Mouse (Mus musculus) megakaryocyte, embryonic 14.5 days (primary cell): ENCODE results near the gene Clip2. TPM values are rescaled to one million over a fixed set of nuclear protein-coding genes. Genes with fewer than 3 reads are reported as not detected.
A peak's percentile ranks its signal among the peaks of the same experiment; 100 is the strongest.
"Not testable (repeated sequence)": the region's sequence is repeated elsewhere in the genome, so short reads cannot be mapped to it uniquely, and the experiment has no call there.

Experiments used
- H3K27me3 ChIP-seq: replicated peaks from 2 replicates; pipeline ENCODE3; 2012; ENCODE audit warnings: inconsistent platforms
- H3K36me3 ChIP-seq: replicated peaks from 2 replicates; pipeline ENCODE3; 2012; ENCODE audit warnings: low read length, inconsistent platforms, mixed read lengths
- H3K4me1 ChIP-seq: 2 replicates; pipeline ENCODE4 v1.6.1; 2012; ENCODE audit warnings: inconsistent platforms
- H3K4me3 ChIP-seq: replicated peaks from 2 replicates; pipeline ENCODE3; 2012; ENCODE audit warnings: moderate library complexity, mild to moderate bottlenecking, inconsistent platforms
- H3K9me3 ChIP-seq: 2 replicates; pipeline ENCODE4 v1.6.1; 2012; ENCODE audit warnings: inconsistent platforms
- FLI1 ChIP-seq: IDR thresholded peaks from 2 replicates; pipeline ENCODE4 v1.6.1; 2012; ENCODE audit warnings: low read length, inconsistent platforms, mixed read lengths
- GATA1 ChIP-seq: IDR thresholded peaks from 3 replicates; pipeline ENCODE4 v1.6.1; 2012; ENCODE audit warnings: mixed read lengths, low read length, inconsistent platforms, borderline replicate concordance
- polyA plus RNA-seq: library from polyadenylated mRNA; stranded (reverse); fragments of >175 nt; gene quantifications from 2 replicates; pipeline ENCODE4 v1.2.3, GENCODE M21; 2012; ENCODE audit warnings: low replicate concordance; ENCODE audit not compliant: insufficient read depth

Gene Clip2
- polyA plus RNA-seq, 1 experiment: 32.0 TPM

DNA sequence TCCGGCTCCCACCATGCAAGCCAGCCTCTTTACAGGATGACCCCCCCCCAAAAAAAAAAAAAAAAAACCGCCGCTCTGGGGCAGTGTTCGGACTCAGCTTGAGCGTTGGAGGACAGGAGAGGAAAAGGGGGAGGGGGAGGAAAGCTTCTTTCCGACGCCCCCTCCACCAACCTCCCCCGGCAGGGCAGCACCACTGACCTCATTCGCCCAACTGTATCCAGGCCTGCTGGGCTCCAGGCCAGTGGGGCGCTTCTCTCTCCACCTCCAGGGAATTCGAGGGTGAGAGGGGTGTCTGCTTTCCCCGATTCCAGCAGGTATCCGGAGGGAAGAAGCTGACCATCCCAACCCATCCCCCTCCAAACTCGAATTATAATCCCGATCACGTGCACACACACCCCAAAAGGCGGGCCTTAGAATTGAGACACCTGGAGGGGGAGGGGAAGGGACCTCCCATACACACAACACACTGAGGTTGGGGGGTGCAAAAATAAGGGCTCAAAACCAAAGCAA lies 96.3 kb downstream of the Clip2 start:
- peak overlapping the region; percentile 93 for H3K4me3 ChIP-seq
- peaks cover 4% of the 10 kb centered on the region for H3K27me3 ChIP-seq
- peaks cover 7% of the 10 kb centered on the region for H3K36me3 ChIP-seq
- TF ChIP-seq FLI1 (no peak), GATA1 (no peak)
- peaks cover 10% of the 10 kb centered on the region for H3K9me3 ChIP-seq
- H3K4me1 ChIP-seq: peaks cover 32% of the 10 kb centered on the region

DNA sequence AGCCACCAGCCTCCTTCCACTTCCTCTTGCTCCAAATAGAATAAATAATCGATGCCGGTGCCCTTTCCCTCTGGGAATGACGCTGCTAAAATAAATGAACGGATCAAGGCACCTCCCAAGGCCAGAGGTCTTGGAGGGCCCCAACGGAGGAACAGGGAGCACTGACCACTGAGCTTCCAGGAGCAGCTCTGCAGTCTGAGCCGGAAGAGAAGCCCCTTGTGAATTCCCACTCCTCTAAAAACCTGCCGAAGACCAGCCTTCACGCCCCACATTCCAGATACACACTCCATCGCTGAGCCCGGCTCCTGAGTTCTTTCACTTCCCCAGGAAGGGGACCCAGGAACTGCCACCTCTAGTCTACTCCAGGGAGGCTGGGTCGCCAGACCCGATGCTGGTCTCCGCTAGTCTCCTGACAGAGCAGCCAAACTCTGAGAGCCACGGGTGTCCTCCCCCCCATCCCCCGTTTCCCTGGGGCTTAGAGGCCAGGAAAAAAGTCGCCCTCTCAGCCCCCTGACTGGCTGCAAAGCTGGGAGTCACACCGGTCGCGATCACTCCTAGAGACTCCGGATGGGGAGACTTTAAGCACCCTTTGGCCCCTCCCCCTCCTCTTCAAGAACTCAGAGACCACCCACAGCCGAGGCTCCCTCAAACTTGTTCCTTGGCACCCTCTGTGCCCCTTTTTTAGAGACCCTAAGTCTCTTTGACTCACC lies 96.9 kb downstream of the Clip2 start:
- peak overlapping the region; percentile 93 for H3K4me3 ChIP-seq
- peaks cover 7% of the 10 kb centered on the region for H3K36me3 ChIP-seq
- H3K4me1 ChIP-seq: peaks cover 32% of the 10 kb centered on the region
- TF ChIP-seq FLI1 (no peak), GATA1 (no peak)
- peaks cover 4% of the 10 kb centered on the region for H3K27me3 ChIP-seq
- H3K9me3 ChIP-seq: peaks cover 10% of the 10 kb centered on the region

DNA sequence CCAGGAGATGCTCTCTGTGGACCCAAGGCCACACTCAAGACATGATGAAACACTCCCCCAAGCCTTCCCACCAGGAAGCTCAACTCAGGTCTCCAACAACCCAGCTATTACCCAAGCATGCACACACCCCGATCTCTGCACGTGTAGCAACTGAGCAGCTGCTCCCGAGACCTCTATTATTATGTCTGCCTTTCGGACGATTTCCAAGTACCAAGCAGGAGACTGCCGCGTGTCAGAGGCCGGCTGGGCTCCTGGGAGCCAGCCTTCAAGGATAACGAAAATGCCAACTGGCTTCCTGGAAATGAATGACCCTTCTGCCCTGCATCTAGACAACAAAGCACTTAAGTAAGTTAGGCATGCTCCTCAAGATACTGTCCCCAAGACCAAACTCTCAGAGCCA lies 97.8 kb downstream of the Clip2 start:
- peaks cover 10% of the 10 kb centered on the region for H3K9me3 ChIP-seq
- peaks cover 4% of the 10 kb centered on the region for H3K27me3 ChIP-seq
- H3K36me3 ChIP-seq: peaks cover 7% of the 10 kb centered on the region
- H3K4me1 ChIP-seq: peaks cover 32% of the 10 kb centered on the region
- no peak overlapping the region for H3K4me3 ChIP-seq
- TF ChIP-seq GATA1 (no peak), FLI1 (no peak)

DNA sequence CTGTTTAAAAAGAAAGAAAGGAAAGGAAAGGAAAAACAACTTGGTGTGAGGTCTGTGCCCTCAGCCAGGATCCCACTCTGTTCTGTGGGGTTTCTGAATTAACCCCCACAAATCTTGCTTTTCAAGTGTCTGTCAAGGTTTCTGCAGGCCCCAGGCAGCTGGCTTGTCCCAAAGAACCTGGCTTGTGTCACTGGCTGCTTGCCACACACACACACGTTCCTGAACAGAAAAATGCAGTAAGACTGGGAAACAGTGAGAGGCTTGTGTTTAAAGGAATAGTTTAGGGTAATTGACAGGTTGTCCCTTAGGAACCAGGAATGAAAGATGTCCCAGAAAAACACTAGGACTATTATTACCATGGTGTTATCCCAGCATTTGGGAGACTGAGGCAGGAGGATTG lies 98.7 kb downstream of the Clip2 start:
- Histone ChIP-seq H3K4me3 (no peak overlapping the region), H3K9me3 (peaks cover 10% of the 10 kb centered on the region)
- no peak for TF ChIP-seq FLI1
- no peak for TF ChIP-seq GATA1

DNA sequence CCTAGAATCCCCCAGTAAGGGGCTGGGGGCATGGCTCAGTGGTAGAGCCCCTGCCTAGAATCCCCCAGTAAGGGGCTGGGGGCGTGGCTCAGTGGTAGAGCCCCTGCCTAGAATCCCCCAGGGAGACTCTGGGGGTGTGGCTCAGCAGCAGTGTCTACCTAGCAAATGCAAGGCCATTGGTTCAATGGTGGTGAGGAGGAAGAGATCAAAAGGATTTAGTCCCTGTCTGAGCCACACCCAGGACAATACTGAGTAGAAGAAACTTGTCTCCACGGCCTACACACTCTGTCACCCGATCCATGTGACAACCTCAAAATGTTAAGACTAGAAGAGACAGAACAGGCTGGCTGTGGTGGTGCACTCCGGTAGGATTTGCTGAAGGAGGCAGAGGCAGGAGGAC lies 105.5 kb downstream of the Clip2 start:
- Histone ChIP-seq H3K4me1 (peaks cover 13% of the 10 kb centered on the region), H3K9me3 (peaks cover 16% of the 10 kb centered on the region), H3K36me3 (peaks cover 16% of the 10 kb centered on the region)
- not testable (repeated sequence) for H3K27me3 ChIP-seq, H3K4me3 ChIP-seq

More for the DNA sequence above, 98.7 kb downstream of the Clip2 start:
- peaks cover 4% of the 10 kb centered on the region for H3K27me3 ChIP-seq
- H3K36me3 ChIP-seq: peaks cover 7% of the 10 kb centered on the region
- peaks cover 30% of the 10 kb centered on the region for H3K4me1 ChIP-seq

DNA sequence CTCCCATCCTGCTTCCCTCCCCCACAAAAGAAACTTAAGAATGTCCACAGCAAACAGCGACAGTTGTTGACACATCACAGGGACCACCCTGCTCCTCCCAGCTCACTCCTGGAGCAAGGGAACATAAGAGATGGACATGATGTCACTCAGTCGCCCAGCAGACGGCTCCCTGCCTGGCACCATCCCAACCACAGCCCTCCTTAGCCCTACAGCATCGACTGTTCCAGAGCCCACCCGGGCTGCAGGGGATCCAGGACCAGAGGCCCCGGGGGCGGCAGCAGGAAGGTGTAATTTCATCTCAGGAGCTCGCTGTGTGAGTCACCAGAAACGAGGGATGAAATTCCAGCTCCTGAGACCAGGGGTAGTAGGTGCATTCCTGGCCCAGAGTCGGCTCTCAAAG lies 106.3 kb downstream of the Clip2 start:
- no peak overlapping the region for H3K4me3 ChIP-seq
- no peak for TF ChIP-seq GATA1
- TF ChIP-seq FLI1: no peak
- H3K27me3 ChIP-seq: peaks cover 2% of the 10 kb centered on the region
- peaks cover 13% of the 10 kb centered on the region for H3K4me1 ChIP-seq
- peaks cover 14% of the 10 kb centered on the region for H3K36me3 ChIP-seq
- H3K9me3 ChIP-seq: peaks cover 12% of the 10 kb centered on the region

DNA sequence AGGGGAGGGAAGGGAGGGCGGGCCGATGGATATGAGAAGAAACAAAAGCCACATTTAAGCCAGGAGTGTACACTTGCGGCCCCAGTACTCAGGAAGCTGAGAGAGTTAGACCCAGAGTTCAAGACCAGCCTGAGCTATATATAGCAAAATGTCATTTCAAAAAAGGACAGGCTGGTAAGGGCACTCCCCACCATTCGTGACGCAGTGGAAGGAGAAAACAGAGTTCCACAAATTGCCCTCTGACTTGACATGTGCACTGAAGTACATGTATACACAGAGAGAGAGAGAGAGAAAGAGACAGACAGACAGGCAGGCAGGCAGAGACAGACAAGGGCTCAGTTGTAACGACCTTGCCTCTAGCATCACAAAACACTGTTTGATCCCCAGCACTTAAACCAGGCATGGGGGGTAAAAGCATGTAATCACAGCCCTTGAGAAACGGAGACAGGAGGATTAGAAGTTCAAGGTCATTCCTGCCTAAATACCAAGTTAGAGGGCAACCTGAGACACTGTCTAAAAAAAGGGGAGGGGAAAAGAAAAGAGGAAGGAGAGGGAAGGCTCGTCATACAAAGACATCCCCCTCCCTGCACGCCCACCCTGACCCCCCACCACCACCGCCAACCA lies 106.9 kb downstream of the Clip2 start:
- Histone ChIP-seq H3K36me3 (peaks cover 14% of the 10 kb centered on the region), H3K4me3 (no peak overlapping the region), H3K4me1 (peaks cover 13% of the 10 kb centered on the region), H3K9me3 (peaks cover 12% of the 10 kb centered on the region), H3K27me3 (peaks cover 2% of the 10 kb centered on the region)
- TF ChIP-seq GATA1 (no peak), FLI1 (no peak)

DNA sequence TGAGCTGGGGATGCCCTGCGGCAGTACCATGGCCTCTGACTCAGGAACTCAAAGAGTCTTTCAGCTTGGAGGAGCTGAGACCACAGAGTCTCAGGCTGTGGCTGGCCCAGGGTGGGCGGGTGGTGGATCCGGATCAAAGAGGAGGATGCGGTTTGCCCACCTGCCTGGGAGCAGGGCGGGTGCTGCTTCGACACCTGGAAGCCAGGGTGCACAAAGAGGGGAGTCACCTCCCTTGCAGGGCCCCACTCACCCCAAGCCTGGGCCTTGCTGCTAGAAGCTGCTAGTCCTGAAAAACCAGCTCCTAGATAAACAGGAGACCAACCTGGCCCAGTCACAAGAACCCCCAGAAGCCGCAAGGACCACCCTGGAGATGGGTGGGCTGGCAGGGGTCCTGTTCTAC lies 107.8 kb downstream of the Clip2 start:
- H3K4me3 ChIP-seq: no peak overlapping the region
- TF ChIP-seq GATA1: no peak
- TF ChIP-seq FLI1: no peak
- peaks cover 14% of the 10 kb centered on the region for H3K36me3 ChIP-seq
- peaks cover 2% of the 10 kb centered on the region for H3K27me3 ChIP-seq
- H3K4me1 ChIP-seq: peaks cover 13% of the 10 kb centered on the region
- H3K9me3 ChIP-seq: peaks cover 12% of the 10 kb centered on the region

DNA sequence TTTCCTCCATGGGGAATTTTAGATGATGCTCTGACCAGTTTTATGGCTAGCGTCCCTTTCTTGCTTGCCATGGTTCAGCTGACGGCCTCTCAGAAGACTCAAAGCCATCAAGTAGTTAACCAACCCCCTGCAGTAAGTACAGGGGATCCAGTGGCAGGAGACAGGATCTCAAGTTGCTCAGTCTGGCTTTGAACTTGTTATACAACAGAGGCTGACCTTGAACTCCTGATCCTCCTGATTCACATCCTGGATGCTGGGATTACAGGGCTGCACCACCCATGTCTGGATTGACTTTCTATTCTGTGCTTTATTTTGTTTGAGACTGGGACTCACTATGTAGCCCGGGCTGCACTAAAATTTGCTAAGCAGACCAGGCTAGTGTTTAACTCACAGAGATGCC lies 110.2 kb downstream of the Clip2 start:
- H3K9me3 ChIP-seq: peaks cover 12% of the 10 kb centered on the region
- H3K4me1 ChIP-seq: peaks cover 20% of the 10 kb centered on the region
- peaks cover 14% of the 10 kb centered on the region for H3K36me3 ChIP-seq
- no peak overlapping the region for H3K4me3 ChIP-seq
- TF ChIP-seq GATA1 (no peak), FLI1 (no peak)
- H3K27me3 ChIP-seq: peaks cover 8% of the 10 kb centered on the region

DNA sequence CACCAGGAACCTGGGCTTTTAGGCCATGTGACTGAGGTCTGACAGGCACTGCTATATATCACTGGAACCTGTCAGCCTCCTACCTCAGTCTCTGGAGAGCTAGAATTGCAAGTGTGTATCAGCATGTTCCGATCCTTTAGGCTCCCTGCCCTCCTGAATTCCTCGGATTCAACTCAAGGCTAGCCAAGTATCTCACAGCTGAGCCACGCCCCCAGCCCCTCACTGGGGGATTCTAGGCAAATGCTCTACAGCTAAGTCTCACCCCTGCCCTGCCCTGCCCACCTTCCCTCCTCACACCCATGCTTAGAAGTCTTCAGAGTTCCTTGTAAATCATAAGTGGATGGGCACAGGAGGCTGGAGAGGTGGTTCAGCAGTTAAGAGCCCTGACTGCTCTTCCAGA lies 111.1 kb downstream of the Clip2 start:
- Histone ChIP-seq H3K4me1 (peaks cover 23% of the 10 kb centered on the region), H3K4me3 (no peak overlapping the region), H3K27me3 (peaks cover 8% of the 10 kb centered on the region), H3K36me3 (peaks cover 14% of the 10 kb centered on the region), H3K9me3 (peaks cover 12% of the 10 kb centered on the region)
- no peak for TF ChIP-seq GATA1
- no peak for TF ChIP-seq FLI1

DNA sequence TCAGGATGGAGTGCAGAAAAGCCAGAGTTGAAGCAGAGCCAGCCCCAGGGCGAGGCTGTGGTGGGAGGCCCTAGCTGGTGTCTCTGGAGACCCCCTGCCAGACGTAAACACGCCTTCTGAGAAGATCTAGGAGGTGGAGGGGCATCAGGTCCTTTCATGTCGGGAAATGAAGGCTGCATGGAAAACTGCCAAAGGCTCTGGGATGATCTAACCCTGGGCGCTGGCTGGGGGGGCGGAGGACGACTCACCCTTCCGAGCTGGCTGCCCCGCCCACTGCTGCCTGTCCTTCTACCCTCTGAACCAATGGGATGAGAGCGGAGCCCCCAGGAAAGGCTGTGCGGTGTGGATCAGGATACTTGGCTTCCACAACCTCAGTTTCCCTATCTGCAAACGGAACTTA lies 112.1 kb downstream of the Clip2 start:
- peaks cover 12% of the 10 kb centered on the region for H3K9me3 ChIP-seq
- H3K36me3 ChIP-seq: peaks cover 14% of the 10 kb centered on the region
- TF ChIP-seq GATA1: no peak
- no peak for TF ChIP-seq FLI1
- H3K27me3 ChIP-seq: peaks cover 8% of the 10 kb centered on the region
- H3K4me1 ChIP-seq: peaks cover 17% of the 10 kb centered on the region
- no peak overlapping the region for H3K4me3 ChIP-seq
